Mouse (Mus musculus) frontal cortex, postnatal 36 days (tissue): Measurements from ENCODE around the gene Rc3h2.

Experiments used
- DNase-seq, 2 experiments: peaks; one replicate each; pipeline ENCODE4 v3.0.0; 2022; ENCODE audit warnings: low spot score in 2 of 2

Gene Rc3h2

GRCm38 (mm10) chr2:37422306-37423304, at the start of gene Rc3h2:
Gene Rc3h2 (minus strand): TSS chr2:37422903.
- DNase-seq = peak; percentile 93 to 96

- DNase-seq = no peak
These were observed 43.6 kb upstream of the Rc3h2 start for GRCm38 (mm10) chr2:37466266-37466665.

GRCm38 (mm10) chr2:37460707-37461106, 38.0 kb upstream of the Rc3h2 start:
- no peak for DNase-seq

- DNase-seq = peak in 1 of 2 experiments; percentile 28
These were observed 29.7 kb upstream of the Rc3h2 start for GRCm38 (mm10) chr2:37452376-37452760.

- peak; percentile 90 to 91 for DNase-seq
These were observed 29.1 kb upstream of the Rc3h2 start for GRCm38 (mm10) chr2:37451667-37452375.

GRCm38 (mm10) chr2:37442611-37443591, 20.2 kb upstream of the Rc3h2 start, which contains the start of the genes Zbtb26, Zbtb6 and Rabgap1:
Gene Zbtb26 (minus strand): TSS chr2:37443135.
Gene Zbtb6 (minus strand): TSS chr2:37443171.
Gene Rabgap1 (plus strand): TSS chr2:37443279.
- peak; percentile 97 to 98 for DNase-seq

- DNase-seq = no peak
These were observed 8.9 kb upstream of the Rc3h2 start for GRCm38 (mm10) chr2:37431609-37432008.

- DNase-seq = peak; percentile 77 to 90
These were observed 8.1 kb upstream of the Rc3h2 start for GRCm38 (mm10) chr2:37430593-37431464.

- no peak for DNase-seq
These were observed 968 bp upstream of the Rc3h2 start for GRCm38 (mm10) chr2:37423671-37424070.

GRCm38 (mm10) chr2:37421903-37422302, 800 bp downstream of the Rc3h2 start:
- DNase-seq = no peak

GRCm38 (mm10) chr2:37395539-37395938, 27.2 kb downstream of the Rc3h2 start:
- DNase-seq = no peak

GRCm38 (mm10) chr2:37382921-37383320, 39.8 kb downstream of the Rc3h2 start:
- DNase-seq = peak in 1 of 2 experiments; percentile 26

GRCm38 (mm10) chr2:37380189-37380588, 42.5 kb downstream of the Rc3h2 start:
- DNase-seq = peak; percentile 45 to 68

GRCm38 (mm10) chr2:37376018-37376417, 46.7 kb downstream of the Rc3h2 start:
- DNase-seq = no peak

- no peak for DNase-seq
These were observed 52.1 kb downstream of the Rc3h2 start for GRCm38 (mm10) chr2:37370651-37371050.

- no peak for DNase-seq
These were observed 62.8 kb downstream of the Rc3h2 start for GRCm38 (mm10) chr2:37359908-37360307.

GRCm38 (mm10) chr2:37358633-37359540, 63.8 kb downstream of the Rc3h2 start, which contains the start of gene Pdcl:
Gene Pdcl (minus strand): TSS chr2:37359332.
- peak; percentile 87 to 94 for DNase-seq

GRCm38 (mm10) chr2:37355571-37355970, 67.1 kb downstream of the Rc3h2 start:
- no peak for DNase-seq

GRCm38 (mm10) chr2:37351671-37352070, 71.0 kb downstream of the Rc3h2 start:
- peak; percentile 44 to 74 for DNase-seq
